Mouse (Mus musculus): Measurements from ENCODE around the gene Gnas.
"Not testable (repeated sequence)": the region's sequence is repeated elsewhere in the genome, so short reads cannot be mapped to it uniquely, and the experiment has no call there.

Gene Gnas

GRCm38 (mm10) chr2:174291662-174292030 lies 7.5 kb downstream of the Gnas start:
- DNase-seq (ENCODE audit: extremely low spot score, low read depth, low spot score) = no peak

DNA sequence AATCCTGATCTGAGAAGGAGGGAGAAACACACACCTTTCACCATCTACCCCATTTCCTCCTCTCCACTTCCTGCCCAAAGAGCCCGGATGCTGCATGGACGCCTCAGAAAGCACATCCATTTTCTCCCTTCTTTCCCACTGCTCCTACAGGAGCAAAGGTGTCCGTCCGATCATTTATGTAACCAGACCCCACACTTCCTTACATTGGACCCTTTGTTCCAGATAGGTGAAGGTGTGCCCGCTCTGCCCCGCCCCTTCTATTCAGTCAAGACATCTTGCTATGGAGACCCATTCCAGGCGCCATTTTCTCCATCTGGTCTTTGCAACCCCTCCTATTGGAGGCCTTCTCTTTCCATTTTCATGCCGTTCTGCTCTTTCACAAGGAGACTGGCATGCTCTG lies 10.3 kb downstream of the Gnas start:
- no peak for DNase-seq (ENCODE audit: extremely low spot score, low read depth, low spot score)

- DNase-seq (ENCODE audit: extremely low spot score, low read depth, low spot score) = no peak
These were observed 11.2 kb downstream of the Gnas start for GRCm38 (mm10) chr2:174295175-174295899.

GRCm38 (mm10) chr2:174295900-174296465 lies 11.9 kb downstream of the Gnas start:
- no peak for DNase-seq (ENCODE audit: extremely low spot score, low read depth, low spot score)

- no peak for DNase-seq (ENCODE audit: extremely low spot score, low read depth, low spot score)
These were observed 13.0 kb downstream of the Gnas start for GRCm38 (mm10) chr2:174297086-174297571.

DNA sequence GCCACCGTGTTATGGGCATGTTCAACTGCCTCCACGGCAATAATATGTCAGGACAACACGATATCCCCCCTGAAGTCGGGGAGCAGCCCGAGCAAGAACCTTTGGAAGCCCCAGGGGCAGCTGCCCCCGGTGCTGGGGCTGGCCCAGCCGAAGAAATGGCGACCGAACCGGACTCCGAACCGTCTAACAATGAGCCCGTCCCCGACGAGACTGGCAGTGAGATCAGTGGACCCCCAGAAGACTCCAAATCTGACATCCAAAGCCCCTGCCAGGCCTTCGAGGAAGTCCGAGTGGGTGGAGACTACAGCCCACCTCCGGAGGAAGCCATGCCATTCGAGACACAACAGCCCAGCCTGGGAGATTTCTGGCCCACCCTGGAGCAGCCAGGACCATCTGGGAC lies 13.7 kb downstream of the Gnas start:
- no peak for DNase-seq (ENCODE audit: extremely low spot score, low read depth, low spot score)

- no peak for DNase-seq (ENCODE audit: extremely low spot score, low read depth, low spot score)
These were observed 14.4 kb downstream of the Gnas start for GRCm38 (mm10) chr2:174298471-174298870.

DNA sequence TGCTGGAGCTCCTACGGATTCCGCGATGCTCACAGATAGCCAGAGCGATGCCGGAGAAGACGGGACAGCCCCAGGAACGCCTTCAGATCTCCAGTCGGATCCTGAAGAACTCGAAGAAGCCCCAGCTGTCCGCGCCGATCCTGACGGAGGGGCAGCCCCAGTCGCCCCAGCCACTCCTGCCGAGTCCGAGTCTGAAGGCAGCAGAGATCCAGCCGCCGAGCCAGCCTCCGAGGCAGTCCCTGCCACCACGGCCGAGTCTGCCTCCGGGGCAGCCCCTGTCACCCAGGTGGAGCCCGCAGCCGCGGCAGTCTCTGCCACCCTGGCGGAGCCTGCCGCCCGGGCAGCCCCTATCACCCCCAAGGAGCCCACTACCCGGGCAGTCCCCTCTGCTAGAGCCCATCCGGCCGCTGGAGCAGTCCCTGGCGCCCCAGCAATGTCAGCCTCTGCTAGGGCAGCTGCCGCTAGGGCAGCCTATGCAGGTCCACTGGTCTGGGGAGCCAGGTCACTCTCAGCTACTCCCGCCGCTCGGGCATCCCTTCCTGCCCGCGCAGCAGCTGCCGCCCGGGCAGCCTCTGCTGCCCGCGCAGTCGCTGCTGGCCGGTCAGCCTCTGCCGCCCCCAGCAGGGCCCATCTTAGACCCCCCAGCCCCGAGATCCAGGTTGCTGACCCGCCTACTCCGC lies 15.1 kb downstream of the Gnas start:
- no peak for DNase-seq (ENCODE audit: extremely low spot score, low read depth, low spot score)

DNA sequence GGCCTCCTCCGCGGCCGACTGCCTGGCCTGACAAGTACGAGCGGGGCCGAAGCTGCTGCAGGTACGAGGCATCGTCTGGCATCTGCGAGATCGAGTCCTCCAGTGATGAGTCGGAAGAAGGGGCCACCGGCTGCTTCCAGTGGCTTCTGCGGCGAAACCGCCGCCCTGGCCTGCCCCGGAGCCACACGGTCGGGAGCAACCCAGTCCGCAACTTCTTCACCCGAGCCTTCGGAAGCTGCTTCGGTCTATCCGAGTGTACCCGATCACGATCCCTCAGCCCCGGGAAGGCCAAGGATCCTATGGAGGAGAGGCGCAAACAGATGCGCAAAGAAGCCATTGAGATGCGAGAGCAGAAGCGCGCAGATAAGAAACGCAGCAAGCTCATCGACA lies 15.6 kb downstream of the Gnas start:
- no peak for DNase-seq (ENCODE audit: extremely low spot score, low read depth, low spot score)

DNA sequence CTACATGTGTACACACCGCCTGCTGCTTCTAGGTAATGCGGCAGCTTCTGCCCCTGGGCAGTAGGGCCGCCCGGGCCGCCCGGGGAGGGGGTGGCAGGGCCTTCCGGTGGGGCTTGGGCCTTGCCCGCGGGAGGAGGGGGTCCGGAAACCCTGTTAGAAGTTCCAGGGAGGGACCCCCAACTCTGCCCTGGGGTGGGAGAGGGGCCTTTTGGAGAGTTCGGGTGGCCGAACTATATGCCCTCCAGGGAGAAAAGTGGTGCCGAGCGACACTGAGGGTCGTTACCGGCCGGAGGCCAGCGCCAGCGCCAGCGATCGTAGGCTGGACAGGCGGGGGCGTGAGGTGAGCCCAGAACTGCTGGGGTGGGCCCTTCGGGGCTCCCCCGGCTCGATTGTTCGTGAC lies 16.1 kb downstream of the Gnas start:
- no peak for DNase-seq (ENCODE audit: extremely low spot score, low read depth, low spot score)

DNA sequence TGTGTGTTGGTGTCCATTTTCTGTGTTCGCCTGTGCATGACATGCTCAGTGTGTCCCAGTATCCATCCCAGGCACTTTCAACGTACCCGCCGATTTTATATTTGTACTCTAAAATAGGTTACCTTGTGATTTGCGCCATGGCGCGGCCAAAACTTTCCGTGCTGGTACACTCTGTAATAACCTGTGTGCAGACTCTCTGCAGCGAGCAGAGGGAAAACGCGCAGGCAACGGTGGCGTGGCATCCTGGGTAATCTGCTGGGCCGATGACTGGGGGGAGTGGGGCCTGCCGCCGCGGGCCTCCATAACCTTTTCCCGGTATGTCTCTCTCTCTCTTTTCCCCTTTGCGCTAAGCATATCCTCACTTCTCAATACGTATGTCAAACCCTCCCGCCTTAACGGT lies 16.5 kb downstream of the Gnas start:
- DNase-seq (ENCODE audit: extremely low spot score, low read depth, low spot score) = no peak

GRCm38 (mm10) chr2:174302526-174302925 lies 18.4 kb downstream of the Gnas start:
- DNase-seq (ENCODE audit: extremely low spot score, low read depth, low spot score) = no peak

DNA sequence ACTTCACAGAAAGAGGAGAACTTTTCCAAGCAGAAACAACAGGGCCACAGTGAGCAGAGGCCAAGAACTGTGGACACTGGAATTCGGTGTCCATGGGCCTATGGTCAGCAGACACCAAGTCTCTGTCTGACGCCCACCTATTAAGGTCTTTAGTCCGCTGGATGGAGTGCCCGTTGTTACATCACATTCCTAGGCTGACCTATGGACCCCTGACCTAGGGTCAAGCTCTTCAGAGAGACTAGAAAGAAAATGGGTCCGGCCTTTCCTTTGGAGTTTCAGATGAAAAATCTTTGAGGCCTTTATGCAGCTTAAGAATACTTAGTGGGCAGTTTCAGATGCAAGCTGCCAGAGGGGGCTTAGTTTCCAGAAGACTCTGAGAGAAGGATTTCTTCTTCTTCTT lies 21.5 kb downstream of the Gnas start:
- DNase-seq (ENCODE audit: extremely low spot score, low read depth, low spot score) = no peak

GRCm38 (mm10) chr2:174307903-174308302 lies 23.8 kb downstream of the Gnas start:
- no peak for DNase-seq (ENCODE audit: extremely low spot score, low read depth, low spot score)

GRCm38 (mm10) chr2:174310913-174311514 lies 26.9 kb downstream of the Gnas start:
- no peak for DNase-seq (ENCODE audit: extremely low spot score, low read depth, low spot score)

- no peak for DNase-seq (ENCODE audit: extremely low spot score, low read depth, low spot score)
These were observed 27.5 kb downstream of the Gnas start for GRCm38 (mm10) chr2:174311613-174312012.

GRCm38 (mm10) chr2:174312118-174312647 lies 28.1 kb downstream of the Gnas start:
- no peak for DNase-seq (ENCODE audit: extremely low spot score, low read depth, low spot score)

DNA sequence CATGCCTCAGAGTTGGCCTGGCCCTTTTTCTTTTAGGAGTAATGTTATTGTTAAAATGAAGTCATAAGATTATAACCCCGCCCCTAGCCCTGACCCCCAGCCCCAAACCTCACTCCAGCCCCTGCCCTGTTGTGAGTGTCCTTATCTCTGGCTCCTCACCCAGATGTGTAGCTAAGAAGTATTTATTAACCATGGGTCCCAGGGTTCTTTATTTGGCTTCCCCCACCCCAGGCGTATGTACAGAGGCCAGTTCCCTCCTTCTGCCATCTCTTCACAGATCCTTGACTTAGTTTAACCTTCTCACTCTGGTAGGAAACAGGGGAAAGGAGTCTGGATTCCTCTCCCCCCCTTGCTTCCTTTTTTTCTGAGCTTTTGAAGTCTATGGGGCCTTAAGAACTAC lies 28.5 kb downstream of the Gnas start:
- no peak for DNase-seq (ENCODE audit: extremely low spot score, low read depth, low spot score)

GRCm38 (mm10) chr2:174315445-174315844 lies 31.3 kb downstream of the Gnas start:
- DNase-seq (ENCODE audit: extremely low spot score, low read depth, low spot score) = not testable (repeated sequence)

- DNase-seq (ENCODE audit: extremely low spot score, low read depth, low spot score) = no peak
These were observed 32.5 kb downstream of the Gnas start for GRCm38 (mm10) chr2:174316661-174317060.

GRCm38 (mm10) chr2:174325989-174326388 lies 41.9 kb downstream of the Gnas start:
- DNase-seq (ENCODE audit: extremely low spot score, low read depth, low spot score) = no peak

DNA sequence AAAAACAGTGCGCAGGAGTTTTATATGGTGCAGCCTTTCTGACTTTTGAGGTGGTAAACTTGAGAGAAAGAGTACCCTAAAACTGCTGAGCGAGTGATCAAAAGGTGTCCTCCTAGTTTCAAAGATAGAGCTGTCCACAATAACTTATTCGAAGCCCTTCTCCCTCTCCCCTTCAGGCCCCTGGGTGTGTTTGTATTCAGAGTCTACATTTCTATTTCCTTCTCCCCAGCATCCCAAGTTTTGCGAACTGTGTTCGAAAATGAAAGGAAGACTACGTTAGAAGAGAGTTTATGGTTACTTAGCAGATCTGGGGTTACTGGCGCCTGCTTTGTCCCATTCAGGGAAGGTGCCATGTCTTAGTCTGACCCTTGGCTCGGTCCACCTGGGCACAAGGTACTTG lies 42.4 kb downstream of the Gnas start:
- no peak for DNase-seq (ENCODE audit: extremely low spot score, low read depth, low spot score)

Measured in hindlimb bud, embryonic 11.5 days (tissue).